Mouse (Mus musculus) embryonic facial prominence, embryonic 14.5 days (tissue): ENCODE measurements around the gene Ddx51. TPM values are rescaled to one million over a fixed set of nuclear protein-coding genes. Genes with fewer than 3 reads are reported as not detected.

Source experiments
- ATAC-seq: fragments of 200-750 bp; cut with Nextera tagmentation; 2 replicates; pipeline ENCODE4 v1.8.0; 2017; ENCODE audit warnings: low read depth, moderate number of reproducible peaks, moderate TSS enrichment
- DNase-seq: peaks from one replicate; pipeline ENCODE4 v3.0.0-alpha.2; 2015; ENCODE audit warnings: low spot score
- H3K27ac ChIP-seq: fragments of 300-500 bp; sonication (generic); replicated peaks from 2 replicates; pipeline ENCODE4 v1.5.1; 2014; ENCODE audit warnings: low read depth, mild to moderate bottlenecking, low read length, moderate library complexity
- H3K27me3 ChIP-seq: fragments of 300-500 bp; sonication (generic); replicated peaks from 2 replicates; pipeline ENCODE4 v1.6.1; 2014; ENCODE audit warnings: low read length; ENCODE audit not compliant: control insufficient read depth, insufficient read depth
- H3K36me3 ChIP-seq: fragments of 300-500 bp; sonication (generic); 2 replicates; pipeline ENCODE4 v1.6.1; 2014; ENCODE audit warnings: low read length, mixed read lengths; ENCODE audit not compliant: control insufficient read depth, insufficient read depth
- H3K4me1 ChIP-seq: fragments of 300-500 bp; sonication (generic); 2 replicates; pipeline ENCODE4 v1.6.1; 2014; ENCODE audit warnings: antibody characterized with exemption, low read length; ENCODE audit not compliant: control insufficient read depth, insufficient read depth
- H3K4me2 ChIP-seq: fragments of 300-500 bp; sonication (generic); 2 replicates; pipeline ENCODE4 v1.6.1; 2014; ENCODE audit warnings: low read depth, mild to moderate bottlenecking, low read length, moderate library complexity, mixed read lengths
- H3K4me3 ChIP-seq: fragments of 300-500 bp; sonication (generic); 2 replicates; pipeline ENCODE4 v1.5.1; 2014; ENCODE audit warnings: low read depth, mild to moderate bottlenecking, low read length
- H3K9ac ChIP-seq: fragments of 300-500 bp; sonication (generic); 2 replicates; pipeline ENCODE4 v1.6.1; 2014; ENCODE audit warnings: low read depth, mild to moderate bottlenecking, low read length, moderate library complexity, mixed read lengths
- H3K9me3 ChIP-seq: fragments of 300-500 bp; sonication (generic); 2 replicates; pipeline ENCODE4 v1.6.1; 2016; ENCODE audit warnings: low read length; ENCODE audit not compliant: control insufficient read depth
- WGBS: fragments of 180-500 bp; shearing (Covaris S2); extraction: QIAGEN DNeasy Blood & Tissue Kit; methylation state at CpG from one replicate; pipeline ENCODE4 v1.1.7; 2014; 5-methylcytosine and 5-hydroxymethylcytosine counted together
- polyA plus RNA-seq: library from polyadenylated mRNA; unstranded; fragments of >200 nt; fragmentation: Nextera tagmentation; extraction: Ambion mirVana; gene quantifications from 2 replicates; pipeline ENCODE4 v1.2.1, GENCODE M21; 2014

Gene Ddx51
- polyA plus RNA-seq, 1 experiment from 2014 or later: 24.2 TPM

- 81% methylated on average over 7 of the region's 7 CpGs for WGBS
Observed at GRCm38 (mm10) chr5:110638306-110639074, 14.8 kb upstream of the Ddx51 start.

GRCm38 (mm10) chr5:110639459-110639858 is 13.8 kb upstream of the Ddx51 start:
- Histone ChIP-seq H3K9ac (peak overlapping the region; percentile 61; the same call in 1 of the 2 replicates), H3K27me3 (no peaks in the 10 kb centered on the region), H3K4me2 (peak overlapping the region; percentile 46), H3K4me3 (no peak overlapping the region), H3K27ac (no peak overlapping the region), H3K4me1 (no peaks in the 10 kb centered on the region), H3K36me3 (no peaks in the 10 kb centered on the region), H3K9me3 (no peaks in the 10 kb centered on the region)
- peak; percentile 63 for DNase-seq
- WGBS: 22% methylated on average over 12 of the region's 12 CpGs
- 0 out of 2 replicates have a peak, but pooled peaks have one; percentile 62 for ATAC-seq

More at GRCm38 (mm10) chr5:110638306-110639074, 14.8 kb upstream of the Ddx51 start:
- Histone ChIP-seq H3K4me2 (no peak overlapping the region), H3K4me3 (no peak overlapping the region), H3K4me1 (no peaks in the 10 kb centered on the region), H3K27me3 (no peaks in the 10 kb centered on the region), H3K27ac (no peak overlapping the region), H3K36me3 (no peaks in the 10 kb centered on the region), H3K9me3 (no peaks in the 10 kb centered on the region), H3K9ac (no peak overlapping the region)
- DNase-seq (no peak), ATAC-seq (no peak)

GRCm38 (mm10) chr5:110646377-110646776 is 6.9 kb upstream of the Ddx51 start:
- Histone ChIP-seq H3K4me1 (no peaks in the 10 kb centered on the region), H3K9me3 (no peaks in the 10 kb centered on the region), H3K9ac (no peak overlapping the region), H3K36me3 (peaks cover 58% of the 10 kb centered on the region), H3K27ac (no peak overlapping the region), H3K4me3 (no peak overlapping the region), H3K27me3 (no peaks in the 10 kb centered on the region), H3K4me2 (no peak overlapping the region)
- no peak for ATAC-seq
- no peak for DNase-seq

- ATAC-seq: peak; percentile 32; the same call in 1 of the 2 replicates
- peak overlapping the region; percentile 92 for H3K4me2 ChIP-seq
- H3K27ac ChIP-seq: peak overlapping the region; percentile 44; the same call in 1 of the 2 replicates
- peaks cover 5% of the 10 kb centered on the region for H3K4me1 ChIP-seq
- peak; percentile 5 for DNase-seq
- H3K36me3 ChIP-seq: peaks cover 75% of the 10 kb centered on the region
- H3K4me3 ChIP-seq: peak overlapping the region; percentile 99
- no peaks in the 10 kb centered on the region for H3K27me3 ChIP-seq
- 2% methylated on average over 22 of the region's 37 CpGs for WGBS
- no peaks in the 10 kb centered on the region for H3K9me3 ChIP-seq
- H3K9ac ChIP-seq: peak overlapping the region; percentile 92
Observed at GRCm38 (mm10) chr5:110653686-110654085, 435 bp downstream of the Ddx51 start.

- Histone ChIP-seq H3K27ac (no peak overlapping the region), H3K4me2 (no peak overlapping the region), H3K4me3 (no peak overlapping the region)
Observed at GRCm38 (mm10) chr5:110659682-110660081, 6.4 kb downstream of the Ddx51 start.

GRCm38 (mm10) chr5:110664041-110664440 is 10.8 kb downstream of the Ddx51 start:
- Histone ChIP-seq H3K4me3 (no peak overlapping the region), H3K9ac (no peak overlapping the region), H3K4me2 (no peak overlapping the region), H3K36me3 (peaks cover 91% of the 10 kb centered on the region), H3K27me3 (no peaks in the 10 kb centered on the region), H3K4me1 (no peaks in the 10 kb centered on the region), H3K27ac (no peak overlapping the region), H3K9me3 (no peaks in the 10 kb centered on the region)
- ATAC-seq: no peak
- WGBS: 96% methylated on average over 2 of the region's 2 CpGs
- DNase-seq: no peak

More at GRCm38 (mm10) chr5:110659682-110660081, 6.4 kb downstream of the Ddx51 start:
- H3K27me3 ChIP-seq: no peaks in the 10 kb centered on the region
- no peak overlapping the region for H3K9ac ChIP-seq
- DNase-seq (no peak), ATAC-seq (no peak)
- H3K9me3 ChIP-seq: no peaks in the 10 kb centered on the region
- no peaks in the 10 kb centered on the region for H3K4me1 ChIP-seq
- H3K36me3 ChIP-seq: peaks cover 91% of the 10 kb centered on the region

- H3K9ac ChIP-seq: no peak overlapping the region; the same call in 1 of the 2 replicates
- no peak overlapping the region for H3K27ac ChIP-seq
- no peaks in the 10 kb centered on the region for H3K9me3 ChIP-seq
- H3K4me2 ChIP-seq: no peak overlapping the region
- WGBS: 88% methylated on average over 2 of the region's 2 CpGs
- DNase-seq: no peak
- no peak overlapping the region for H3K4me3 ChIP-seq
- H3K4me1 ChIP-seq: no peaks in the 10 kb centered on the region
- ATAC-seq: no peak
- H3K36me3 ChIP-seq: peaks cover 93% of the 10 kb centered on the region
- no peaks in the 10 kb centered on the region for H3K27me3 ChIP-seq
Observed at GRCm38 (mm10) chr5:110664750-110665269, 11.6 kb downstream of the Ddx51 start.

- Histone ChIP-seq H3K4me1 (no peaks in the 10 kb centered on the region), H3K9ac (no peak overlapping the region), H3K27ac (no peak overlapping the region), H3K4me2 (no peak overlapping the region), H3K9me3 (no peaks in the 10 kb centered on the region), H3K4me3 (no peak overlapping the region), H3K27me3 (no peaks in the 10 kb centered on the region), H3K36me3 (peaks cover 93% of the 10 kb centered on the region)
- 72% methylated on average over 6 of the region's 6 CpGs for WGBS
- ATAC-seq (no peak), DNase-seq (no peak)
Observed at GRCm38 (mm10) chr5:110665486-110666121, 12.4 kb downstream of the Ddx51 start.
